Mouse (Mus musculus) CH12.LX (cell line): ENCODE measurements at regions not wholly inside any gene's neighbourhood (a gene's known extent, or its start where the extent isn't known, plus 50 kb on each side); places are given as distances from the start of the nearest gene placed in this dataset.

Experiments used
- DNase-seq: peaks from one replicate; pipeline ENCODE4 v3.0.0-alpha.2; 2013; ENCODE audit errors: extremely low read depth
- H3K27ac ChIP-seq: 2 replicates; pipeline ENCODE4 v1.5.1; 2012; ENCODE audit warnings: low read depth, mild to moderate bottlenecking, control low read depth, moderate library complexity; ENCODE audit not compliant: insufficient read depth
- H3K27me3 ChIP-seq: replicated peaks from 2 replicates; pipeline ENCODE3; 2012; ENCODE audit warnings: inconsistent platforms
- H3K36me3 ChIP-seq, 2 experiments: replicated peaks in 1 of 2; 2 replicates each; pipeline versions ENCODE3 to v1.6.1; 2012; ENCODE audit warnings: inconsistent platforms in 1 of 2, low read length in 1 of 2, mild to moderate bottlenecking in 1 of 2, mixed read lengths in 1 of 2, moderate library complexity in 1 of 2; ENCODE audit not compliant: control insufficient read depth in 1 of 2, insufficient read depth in 1 of 2
- H3K4me1 ChIP-seq, 2 experiments: 2 replicates each; pipeline ENCODE4 v1.6.1; 2012; ENCODE audit warnings: inconsistent platforms in 1 of 2, moderate library complexity in 1 of 2; ENCODE audit not compliant: insufficient read depth in 2 of 2, control insufficient read depth in 1 of 2
- H3K4me2 ChIP-seq: 2 replicates; pipeline ENCODE4 v1.6.1; 2012; ENCODE audit warnings: low read depth, mild to moderate bottlenecking, control low read depth; ENCODE audit not compliant: poor library complexity, insufficient read depth, severe bottlenecking
- H3K4me3 ChIP-seq, 3 experiments: fragments of 150-350 bp in 1 of 3; sonication (generic) in 1 of 3; replicated peaks in 1 of 3; 2 replicates each; pipeline versions ENCODE3 to v1.5.1; 2011 to 2012; ENCODE audit warnings: low read depth in 2 of 3, low read length in 2 of 3, mild to moderate bottlenecking in 2 of 3, moderate library complexity in 2 of 3, control low read depth in 1 of 3, improper control_type of control experiment in 1 of 3, inconsistent platforms in 1 of 3, mixed read lengths in 1 of 3; ENCODE audit not compliant: poor library complexity in 1 of 3
- H3K79me2 ChIP-seq: replicated peaks from 2 replicates; pipeline ENCODE4 v1.6.1; 2012; ENCODE audit warnings: mild to moderate bottlenecking, moderate library complexity; ENCODE audit not compliant: control insufficient read depth, poor library complexity, insufficient read depth, severe bottlenecking; ENCODE audit errors: extremely low read depth
- H3K9ac ChIP-seq: 2 replicates; pipeline ENCODE4 v1.6.1; 2012; ENCODE audit warnings: low read depth, mild to moderate bottlenecking, control low read depth, moderate library complexity; ENCODE audit not compliant: insufficient read depth
- H3K9me3 ChIP-seq: replicated peaks from 2 replicates; pipeline ENCODE3; 2012; ENCODE audit warnings: low read length, inconsistent platforms, mixed read lengths
- CHD2 ChIP-seq: IDR thresholded peaks from 2 replicates; pipeline ENCODE4 v1.6.1; 2011; ENCODE audit warnings: low read length, improper control_type of control experiment
- CTCF ChIP-seq, 2 experiments: IDR thresholded peaks in 1 of 2; conservative IDR thresholded peaks in 1 of 2; 2 replicates each; pipeline ENCODE4 v1.5.1; 2011 to 2012; ENCODE audit warnings: low read depth in 2 of 2, low read length in 2 of 2, improper control_type of control experiment in 1 of 2, inconsistent platforms in 1 of 2, mild to moderate bottlenecking in 1 of 2, moderate library complexity in 1 of 2
- EP300 ChIP-seq: IDR thresholded peaks from 2 replicates; pipeline ENCODE4 v1.6.1; 2011; ENCODE audit warnings: low read length, improper control_type of control experiment
- HCFC1 ChIP-seq: IDR thresholded peaks from 2 replicates; pipeline ENCODE4 v1.6.1; 2012; ENCODE audit warnings: low read depth, mild to moderate bottlenecking, inconsistent platforms, low read length, improper control_type of control experiment
- JUND ChIP-seq: conservative IDR thresholded peaks from 2 replicates; pipeline ENCODE4 v1.6.1; 2011; ENCODE audit warnings: low read depth, low read length, improper control_type of control experiment
- KAT2A ChIP-seq: IDR thresholded peaks from 2 replicates; pipeline ENCODE4 v1.6.1; 2012; ENCODE audit warnings: low read length, improper control_type of control experiment, inconsistent platforms; ENCODE audit not compliant: insufficient replicate concordance
- MAX ChIP-seq: IDR thresholded peaks from 2 replicates; pipeline ENCODE4 v1.6.1; 2011; ENCODE audit warnings: low read length, improper control_type of control experiment
- MAZ ChIP-seq: IDR thresholded peaks from 2 replicates; pipeline ENCODE4 v1.6.1; 2012; ENCODE audit warnings: low read depth, mild to moderate bottlenecking, inconsistent platforms, low read length, improper control_type of control experiment, moderate library complexity
- POLR2A ChIP-seq: IDR thresholded peaks from 2 replicates; pipeline ENCODE4 v1.6.1; 2011; ENCODE audit warnings: low read depth, mild to moderate bottlenecking, improper control_type of control experiment, low read length
- POLR2AphosphoS2 ChIP-seq: IDR thresholded peaks from 2 replicates; pipeline ENCODE4 v1.6.1; 2011; ENCODE audit warnings: low read depth, low read length, improper control_type of control experiment
- SIN3A ChIP-seq: IDR thresholded peaks from 2 replicates; pipeline ENCODE4 v1.6.1; 2012; ENCODE audit warnings: low read length, improper control_type of control experiment, inconsistent platforms
- SMC3 ChIP-seq: IDR thresholded peaks from 2 replicates; pipeline ENCODE4 v1.6.1; 2011; ENCODE audit warnings: low read depth, low read length, improper control_type of control experiment
- UBTF ChIP-seq: IDR thresholded peaks from 2 replicates; pipeline ENCODE4 v1.6.1; 2012; ENCODE audit warnings: low read depth, mild to moderate bottlenecking, inconsistent platforms, low read length, improper control_type of control experiment, moderate library complexity
- USF1 ChIP-seq: IDR thresholded peaks from 2 replicates; pipeline ENCODE4 v1.6.1; 2014; ENCODE audit warnings: low read depth, mild to moderate bottlenecking, inconsistent platforms, low read length, improper control_type of control experiment
- USF2 ChIP-seq: conservative IDR thresholded peaks from 2 replicates; pipeline ENCODE4 v1.6.1; 2011; ENCODE audit warnings: low read depth, low read length, improper control_type of control experiment
- ZMIZ1 ChIP-seq: IDR thresholded peaks from 2 replicates; pipeline ENCODE4 v1.6.1; 2012; ENCODE audit warnings: low read depth, mild to moderate bottlenecking, inconsistent platforms, low read length, improper control_type of control experiment
- dilution Hi-C: fragments of 300-500 bp; cut with MboI; formaldehyde crosslinking; loops from 2 replicates; pipeline ENCODE4 v1.14.3; 2020; ENCODE audit warnings: low sequenced_read_pairs; ENCODE audit not compliant: extremely low pct_unique_long_range_greater_than_20kb, extremely low pct_ligation_motif_present
- in situ Hi-C: fragments of 300-500 bp; cut with MboI; formaldehyde crosslinking; loops from 3 replicates; pipeline ENCODE4 v1.14.3; 2019; ENCODE audit warnings: low sequenced_read_pairs, low pct_ligation_motif_present, low pct_unique_long_range_greater_than_20kb, mixed read lengths

GRCm38 (mm10) chr14:46257311-46257710 lies 121.9 kb upstream of the Gm15217 start:
- TF ChIP-seq POLR2A (no peak), CHD2 (no peak), ZMIZ1 (no peak), CTCF (conservative IDR thresholded peaks at IDR 0.05 in 1 of 2, IDR thresholded peaks at IDR 0.05 in 1 of 2; ENCODE audit: low read depth in 2 of 2, low read length in 2 of 2) (no peak), MAZ (no peak), USF2 (no peak), POLR2AphosphoS2 (no peak)
- no peak overlapping the region for H3K27ac ChIP-seq
- H3K36me3 ChIP-seq = no peaks in the 10 kb centered on the region
- DNase-seq = no peak
- no peak overlapping the region for H3K9ac ChIP-seq
- dilution Hi-C loops = no loop called here
- no peaks in the 10 kb centered on the region for H3K9me3 ChIP-seq
- H3K4me2 ChIP-seq = no peak overlapping the region
- in situ Hi-C loops = no loop called here
- no peak overlapping the region for H3K4me3 ChIP-seq
- peaks cover 0 to 6% of the 10 kb centered on the region in 2 experiments; a peak in 2 of 4 replicates for H3K4me1 ChIP-seq
- H3K27me3 ChIP-seq = no peaks in the 10 kb centered on the region
- no peaks in the 10 kb centered on the region for H3K79me2 ChIP-seq

- dilution Hi-C loops = no loop called here
- no peak for DNase-seq
- Histone ChIP-seq H3K9me3 (no peaks in the 10 kb centered on the region), H3K4me2 (no peak overlapping the region), H3K27me3 (no peaks in the 10 kb centered on the region), H3K27ac (no peak overlapping the region), H3K9ac (no peak overlapping the region), H3K36me3 (no peaks in the 10 kb centered on the region), H3K4me3 (no peak overlapping the region)
- TF ChIP-seq SIN3A = no peak
- TF ChIP-seq JUND = no peak
- TF ChIP-seq, all 38 proteins: peak for 0
- H3K4me1 ChIP-seq = peaks cover 0 to 6% of the 10 kb centered on the region in 2 experiments; a peak in 2 of 4 replicates
- H3K79me2 ChIP-seq = no peaks in the 10 kb centered on the region
- in situ Hi-C loops = no loop called here
These were observed 120.7 kb upstream of the Gm15217 start for GRCm38 (mm10) chr14:46258551-46258950.

GRCm38 (mm10) chr14:46260291-46260980 lies 118.8 kb upstream of the Gm15217 start:
- in situ Hi-C loops = no loop called here
- Histone ChIP-seq H3K9me3 (no peaks in the 10 kb centered on the region), H3K36me3 (no peaks in the 10 kb centered on the region), H3K79me2 (no peaks in the 10 kb centered on the region), H3K4me3 (no peak overlapping the region), H3K27ac (no peak overlapping the region), H3K9ac (no peak overlapping the region), H3K4me1 (peaks cover 0 to 6% of the 10 kb centered on the region in 2 experiments; a peak in 2 of 4 replicates), H3K27me3 (no peaks in the 10 kb centered on the region), H3K4me2 (no peak overlapping the region)
- dilution Hi-C loops = no loop called here
- no peak for DNase-seq
- no peak for TF ChIP-seq UBTF
- TF ChIP-seq MAX = no peak
- TF ChIP-seq USF1 = no peak
- no peak for TF ChIP-seq EP300
- TF ChIP-seq KAT2A = no peak
- no peak for TF ChIP-seq HCFC1
- no peak for TF ChIP-seq SMC3
- TF ChIP-seq ZMIZ1 = no peak
